Mouse (Mus musculus): ENCODE measurements around the gene Ccng1. TPM values are rescaled to one million over a fixed set of nuclear protein-coding genes. Genes with fewer than 3 reads are reported as not detected.

Ccng1 gene
- total RNA-seq (2021): 100 to 1,000 TPM; 297 to 304 TPM
- long read RNA-seq, experiment 1, transcript Ccng1-201 (6 exons, 3,512 nt): major isoform, 320 of 363 reads
- long read RNA-seq, experiment 1, partial matches to known transcripts: 31 of 363 reads
- long read RNA-seq, experiment 1, other reads (novel, unspliced or antisense): 12 of 363 reads
- long read RNA-seq, experiment 2, transcript Ccng1-201 (6 exons, 3,512 nt): major isoform, 280 of 333 reads
- long read RNA-seq, experiment 2, partial matches to known transcripts: 4 of 333 reads
- long read RNA-seq, experiment 2, other reads (novel, unspliced or antisense): 49 of 333 reads

DNA sequence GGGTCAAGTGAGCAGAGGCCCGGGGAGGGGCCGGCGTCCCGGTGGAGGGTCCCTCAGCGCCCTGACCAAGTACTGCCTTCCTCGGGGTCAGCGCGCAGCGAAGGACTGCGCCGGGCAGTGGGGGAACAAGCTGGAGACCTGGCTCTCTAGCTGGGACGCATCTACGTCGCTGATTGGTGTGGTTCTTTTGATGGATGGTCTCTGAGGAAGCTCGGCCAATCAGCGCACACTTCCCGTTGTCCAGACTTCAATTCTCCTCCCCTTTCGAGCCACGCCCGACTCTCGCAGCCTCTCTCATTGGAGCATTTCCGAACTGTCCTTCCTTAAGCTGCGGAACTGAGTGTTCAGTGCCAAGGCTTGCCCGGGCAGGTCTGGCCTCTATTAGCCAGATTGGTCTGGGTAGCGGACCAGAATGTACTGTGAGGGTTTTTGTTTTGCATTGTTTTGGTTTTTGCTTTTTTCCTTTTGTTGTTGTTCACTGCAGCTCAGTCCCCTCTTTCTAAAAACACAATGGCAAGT is at the start of gene Ccng1:
Gene Ccng1, minus strand, starts transcription at position 203 of the 519 bp plus-strand sequence.
- DNase-seq (ENCODE audit: low spot score in 2 of 2): peak; percentile 68 to 88

DNA sequence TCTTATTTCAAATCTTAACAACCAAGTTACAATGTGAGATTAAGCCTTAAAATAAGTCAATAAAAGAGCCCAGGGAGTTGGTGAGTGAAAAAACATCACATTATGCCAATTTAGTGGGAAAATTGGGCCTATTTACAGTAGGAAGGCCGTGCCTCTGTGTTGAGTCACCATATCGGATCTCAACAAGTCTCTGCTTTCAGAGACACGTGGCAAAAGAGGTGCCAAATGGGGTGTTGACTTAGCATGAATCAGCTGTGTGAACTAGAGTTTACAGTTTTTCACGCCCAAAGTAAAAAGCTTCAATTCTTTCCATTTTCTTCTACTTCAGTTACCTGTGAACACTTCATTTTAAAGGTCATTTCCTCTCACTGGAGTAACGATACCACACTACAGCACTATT is 35.2 kb upstream of the Ccng1 start:
- DNase-seq (ENCODE audit: low spot score in 2 of 2): no peak

DNA sequence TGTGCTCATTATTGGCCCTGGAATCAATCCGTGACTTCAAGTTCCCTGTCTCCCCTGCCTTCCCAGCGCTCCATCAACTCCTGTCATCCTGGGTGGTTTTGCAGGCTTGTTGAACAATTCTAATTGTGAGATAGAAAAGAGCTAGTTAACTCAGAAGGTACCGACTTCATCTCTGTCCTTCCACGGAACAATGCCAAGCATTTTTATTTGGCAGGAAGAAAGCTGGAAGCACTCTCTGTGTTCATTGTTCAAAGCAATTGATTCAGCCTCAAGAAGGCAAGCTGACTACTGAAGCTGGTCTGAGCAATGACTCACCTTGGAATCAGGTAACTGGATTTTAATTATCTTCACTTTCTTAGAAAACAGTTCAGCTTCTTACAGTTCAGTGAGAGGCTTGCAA is 34.6 kb upstream of the Ccng1 start:
- DNase-seq (ENCODE audit: low spot score in 2 of 2): no peak

DNA sequence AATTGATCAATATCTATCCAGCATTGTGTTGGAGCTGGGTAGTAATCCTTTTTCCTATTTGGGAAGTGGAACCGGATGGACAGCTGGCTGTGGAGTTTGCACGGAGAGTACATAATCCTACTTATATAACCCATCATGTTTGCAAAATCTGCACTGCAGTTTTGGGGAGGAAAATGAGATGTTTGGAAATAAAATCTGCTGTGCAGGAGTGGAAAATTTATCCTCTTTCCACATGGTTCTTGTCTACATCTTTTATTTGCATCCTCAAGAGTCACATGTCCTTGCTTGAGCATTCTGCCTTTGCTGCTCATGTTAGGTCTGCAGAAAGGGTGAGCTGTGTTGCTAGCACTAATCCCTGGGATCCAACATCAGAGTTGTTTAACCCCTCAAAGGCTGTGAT is 31.8 kb upstream of the Ccng1 start:
- DNase-seq (ENCODE audit: low spot score in 2 of 2): no peak

DNA sequence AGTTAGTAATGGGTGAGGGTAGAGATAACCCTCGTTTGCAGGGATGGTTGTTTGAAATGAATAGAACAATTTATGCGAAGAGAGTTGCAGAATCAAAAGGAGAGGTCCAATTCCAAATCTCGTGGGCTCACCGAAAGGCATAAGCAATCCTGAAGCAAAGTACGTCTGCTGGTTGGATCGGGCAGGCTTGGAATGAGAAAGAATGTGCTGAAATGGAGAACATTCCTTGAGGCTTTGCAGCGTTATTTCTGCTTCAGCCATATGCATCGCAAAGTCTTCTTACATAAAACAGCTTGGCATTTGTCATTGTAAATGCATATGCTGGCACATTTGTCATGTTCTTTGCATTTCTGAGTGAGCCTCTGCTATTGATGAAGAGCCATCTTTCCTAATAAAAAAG is 29.2 kb upstream of the Ccng1 start:
- no peak for DNase-seq (ENCODE audit: low spot score in 2 of 2)

DNA sequence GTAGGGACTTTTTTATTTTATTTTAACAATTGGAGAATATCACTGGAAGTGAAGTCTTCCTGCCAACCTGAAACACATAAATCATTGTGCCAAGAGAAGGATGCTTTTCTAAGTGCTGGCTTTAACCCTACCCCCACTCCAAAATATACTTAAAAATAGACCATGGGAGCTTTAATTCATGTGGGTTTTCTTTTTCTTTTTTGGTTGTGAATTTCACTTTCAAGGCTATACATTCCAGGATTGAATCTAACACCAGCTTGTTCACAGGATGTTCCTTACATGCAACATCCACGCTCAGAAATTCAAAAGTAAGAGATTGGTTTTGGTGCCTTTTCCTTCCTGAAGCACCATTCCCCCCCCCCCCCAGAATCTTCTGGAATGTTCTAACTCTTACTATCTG is 28.2 kb upstream of the Ccng1 start:
- no peak for DNase-seq (ENCODE audit: low spot score in 2 of 2)

DNA sequence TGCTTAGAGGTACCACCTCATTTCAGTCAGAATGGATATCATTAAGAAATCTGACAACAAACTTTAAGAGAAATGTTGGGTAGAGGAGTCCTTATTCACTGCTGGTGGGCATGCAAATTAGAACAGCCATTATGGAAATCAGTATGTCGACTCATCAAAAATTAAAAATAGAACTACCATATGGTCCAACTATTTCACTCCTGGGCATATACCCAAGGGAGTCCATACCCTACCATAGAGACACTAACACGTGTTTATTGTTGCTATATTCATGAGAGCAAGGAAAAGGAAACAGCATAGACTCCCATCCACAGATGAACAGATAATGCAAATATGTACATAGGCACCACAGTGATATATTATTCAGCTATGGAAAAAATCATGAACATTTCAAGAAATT is 26.7 kb upstream of the Ccng1 start:
- no peak for DNase-seq (ENCODE audit: low spot score in 2 of 2)

DNA sequence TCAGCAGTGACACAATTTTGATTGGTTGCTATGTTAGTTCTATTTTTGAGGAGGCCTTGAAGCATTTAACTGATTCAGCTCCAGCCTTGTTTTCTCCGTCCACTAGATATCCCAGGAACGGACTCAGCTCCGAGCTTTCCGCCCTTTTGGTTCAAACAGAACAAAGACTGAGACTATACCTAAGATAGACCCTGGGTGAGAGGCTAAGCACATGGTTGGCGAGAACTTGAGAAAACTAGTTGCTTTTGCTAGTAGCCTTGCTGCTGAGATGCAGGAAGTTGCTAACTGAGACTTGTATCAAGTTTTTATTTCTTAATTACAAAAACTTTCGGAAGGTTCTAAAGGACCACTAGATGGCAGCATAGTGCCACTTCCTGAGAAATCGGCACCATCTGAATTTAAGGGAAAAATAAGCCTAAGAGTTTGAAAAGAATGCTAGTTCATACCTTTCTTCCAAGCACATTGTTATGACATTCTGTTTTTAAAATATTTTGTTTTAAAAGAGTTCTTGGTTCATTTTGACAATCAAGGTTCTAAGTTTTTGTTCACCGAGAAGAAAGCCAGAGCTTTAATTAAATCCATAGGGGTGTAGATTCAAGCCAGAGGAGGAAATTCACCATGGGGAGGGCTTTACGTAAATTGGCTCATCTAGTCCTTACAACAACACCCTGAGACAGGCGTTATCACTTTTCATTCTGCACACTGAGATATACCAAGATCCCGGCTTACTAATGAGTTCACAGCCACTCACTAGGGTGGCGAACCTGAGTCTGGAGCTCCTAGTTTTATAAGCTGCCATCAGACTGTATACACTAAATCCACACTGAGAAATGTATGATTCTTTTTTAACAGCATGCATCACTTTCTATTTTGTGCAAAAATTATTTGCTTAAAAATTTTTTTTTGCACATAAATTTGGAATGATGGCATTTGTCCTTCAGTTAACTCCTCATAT is 20.5 kb upstream of the Ccng1 start:
- DNase-seq (ENCODE audit: low spot score in 2 of 2): no peak

DNA sequence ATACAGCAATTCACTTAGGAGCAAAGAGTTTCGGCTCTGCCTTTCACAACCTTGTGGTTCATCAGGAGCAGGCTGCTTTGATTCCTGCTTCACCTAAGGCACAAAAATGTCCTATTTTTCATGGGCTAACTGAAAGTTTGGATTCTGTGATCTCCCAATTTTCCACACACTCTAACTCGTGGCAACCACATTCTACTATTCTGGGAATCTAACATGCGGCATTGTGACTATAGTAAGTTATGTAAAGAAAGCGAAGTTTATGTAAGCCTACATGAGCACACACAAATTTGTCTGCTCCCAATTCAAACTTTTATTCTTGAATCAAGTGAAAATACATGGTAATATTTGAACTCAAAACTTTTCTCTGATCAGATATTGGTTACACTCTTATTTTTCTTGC is 9.6 kb upstream of the Ccng1 start:
- DNase-seq (ENCODE audit: low spot score in 2 of 2): no peak

DNA sequence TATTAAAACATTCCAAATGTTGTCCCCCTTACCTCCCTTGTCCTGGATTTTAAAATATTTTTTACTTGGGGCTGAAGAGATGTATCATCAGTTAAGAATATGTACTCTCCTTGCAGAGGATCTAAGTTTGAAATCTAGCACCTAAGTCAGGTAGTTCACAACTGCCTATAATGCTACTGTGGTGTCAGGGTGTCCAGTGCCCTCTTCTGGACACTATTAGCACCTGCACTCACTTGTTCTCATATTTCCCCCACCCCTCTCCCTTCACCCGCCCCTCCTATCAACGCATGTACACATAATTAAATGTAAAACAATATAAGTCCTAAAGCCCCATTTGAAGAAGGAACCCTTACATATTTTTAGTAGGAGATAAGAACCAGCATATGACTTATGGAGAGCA is 8.3 kb upstream of the Ccng1 start:
- DNase-seq (ENCODE audit: low spot score in 2 of 2): no peak

DNA sequence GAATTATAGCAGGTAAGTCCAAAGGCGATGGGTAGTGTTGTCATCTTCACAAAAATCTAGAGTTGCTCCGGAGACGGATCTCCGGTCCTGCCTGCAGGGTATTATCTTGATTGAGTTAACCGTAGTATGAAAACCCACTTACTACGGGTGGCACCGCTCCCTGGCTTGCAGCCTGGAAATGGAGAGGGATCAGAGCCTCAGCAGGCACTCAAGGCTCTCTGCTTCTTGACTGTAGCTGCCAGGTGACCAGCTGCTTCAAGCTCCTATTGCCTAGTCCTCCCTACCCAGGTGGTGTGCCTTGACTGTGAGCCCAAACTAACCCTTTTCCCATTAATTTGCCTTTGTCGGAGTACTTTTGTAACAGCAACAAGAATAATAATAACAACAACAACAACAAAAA is 4.8 kb upstream of the Ccng1 start:
- DNase-seq (ENCODE audit: low spot score in 2 of 2): no peak

DNA sequence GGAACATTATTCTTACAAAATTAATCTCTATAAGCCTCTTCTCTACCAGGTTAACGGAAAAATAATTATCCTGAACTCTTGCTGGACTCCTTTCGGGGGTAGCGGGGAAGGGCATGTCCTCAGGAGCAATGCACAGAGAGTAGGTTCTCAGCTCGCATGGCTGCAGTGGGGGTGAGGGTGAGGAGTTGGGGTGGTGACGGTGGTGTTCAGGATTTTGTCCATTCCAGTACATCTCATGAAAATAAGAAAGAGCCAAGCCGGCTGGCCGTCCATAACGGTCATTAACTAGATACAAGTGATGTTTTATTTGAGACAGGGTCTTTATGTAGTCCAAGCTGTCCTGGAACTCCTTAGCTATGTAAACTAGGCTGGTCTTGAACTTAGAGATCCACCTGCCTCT is 857 bp upstream of the Ccng1 start:
- no peak for DNase-seq (ENCODE audit: low spot score in 2 of 2)

DNA sequence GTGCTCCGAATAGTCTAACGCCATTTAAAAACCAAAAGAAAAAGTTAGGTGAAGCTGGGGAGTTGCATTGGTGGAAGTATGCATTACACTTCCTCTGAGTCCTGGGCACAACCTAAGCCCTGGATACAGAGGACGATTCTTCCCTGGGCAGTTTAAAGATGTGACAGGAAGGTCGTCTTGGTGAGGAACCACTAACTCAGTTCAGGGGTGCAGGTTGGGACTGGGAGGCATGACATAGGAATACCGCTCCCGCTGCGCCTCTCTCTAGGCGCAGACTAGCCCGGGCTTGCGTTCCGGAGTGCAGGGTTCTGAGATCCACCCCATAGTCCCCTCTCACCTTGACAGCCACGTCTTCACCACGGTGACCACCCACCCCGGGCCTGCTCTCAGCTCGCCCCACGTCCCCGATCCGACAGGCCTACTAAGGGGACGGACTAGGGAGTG is 425 bp downstream of the Ccng1 start:
- no peak for DNase-seq (ENCODE audit: low spot score in 2 of 2)

DNA sequence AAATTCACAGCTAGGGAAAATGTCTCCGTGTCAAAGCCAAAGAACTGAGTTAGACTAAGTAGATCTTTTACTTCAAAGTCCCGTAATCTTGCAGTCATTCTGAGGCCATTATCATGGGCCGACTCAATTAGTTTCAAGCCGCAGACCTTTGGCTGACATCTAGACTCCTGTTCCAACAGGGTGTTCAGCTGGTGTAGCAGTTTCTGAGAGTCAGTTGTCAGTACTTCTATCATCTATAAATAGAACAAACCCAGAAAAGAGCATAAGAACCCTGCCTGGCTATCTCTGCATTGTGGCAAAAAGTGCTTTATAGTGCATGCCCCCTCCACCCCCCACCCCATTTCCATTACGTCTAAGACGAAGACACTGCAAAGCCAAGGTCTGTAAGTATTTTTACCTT is 1.3 kb downstream of the Ccng1 start:
- DNase-seq (ENCODE audit: low spot score in 2 of 2): no peak

DNA sequence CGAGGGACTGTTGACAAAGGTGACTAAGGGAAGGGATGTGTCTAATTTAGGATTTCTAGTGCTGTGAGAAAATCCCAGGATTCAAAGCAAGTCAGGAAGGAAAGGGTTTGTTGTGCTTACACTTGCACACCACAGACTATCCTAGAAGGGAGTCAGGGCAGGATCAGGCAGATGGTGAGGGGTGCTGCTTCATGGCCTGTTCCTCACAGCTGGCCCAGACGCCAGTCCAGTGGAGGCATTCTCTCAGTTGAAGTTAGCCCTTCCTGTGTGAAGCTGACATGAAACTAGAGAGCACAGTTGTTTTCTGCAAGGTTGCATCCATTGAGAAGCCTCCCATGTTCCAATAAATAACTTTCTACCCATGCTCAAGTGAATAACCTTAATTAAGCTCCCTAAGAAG is 7.4 kb downstream of the Ccng1 start:
- no peak for DNase-seq (ENCODE audit: low spot score in 2 of 2)

DNA sequence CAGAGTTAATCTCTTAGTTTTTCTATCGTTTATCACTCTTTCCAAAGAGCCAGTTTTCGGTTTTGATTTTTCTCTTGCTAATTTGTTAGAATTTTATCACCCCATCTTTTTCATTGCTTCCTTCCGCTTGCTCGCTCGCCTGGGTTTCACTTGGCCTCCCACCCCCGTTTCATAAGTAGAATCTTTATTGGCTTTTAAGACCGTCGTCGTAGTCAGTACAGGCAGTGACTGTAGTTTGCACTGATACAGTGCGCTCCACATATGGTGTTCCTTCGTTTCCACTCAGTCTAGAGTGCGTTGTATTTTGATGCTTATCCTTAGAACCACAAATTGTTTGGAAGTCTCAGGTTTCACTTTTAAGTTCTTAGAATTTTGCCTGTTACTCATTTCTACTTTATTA is 8.8 kb downstream of the Ccng1 start:
- no peak for DNase-seq (ENCODE audit: low spot score in 2 of 2)

DNA sequence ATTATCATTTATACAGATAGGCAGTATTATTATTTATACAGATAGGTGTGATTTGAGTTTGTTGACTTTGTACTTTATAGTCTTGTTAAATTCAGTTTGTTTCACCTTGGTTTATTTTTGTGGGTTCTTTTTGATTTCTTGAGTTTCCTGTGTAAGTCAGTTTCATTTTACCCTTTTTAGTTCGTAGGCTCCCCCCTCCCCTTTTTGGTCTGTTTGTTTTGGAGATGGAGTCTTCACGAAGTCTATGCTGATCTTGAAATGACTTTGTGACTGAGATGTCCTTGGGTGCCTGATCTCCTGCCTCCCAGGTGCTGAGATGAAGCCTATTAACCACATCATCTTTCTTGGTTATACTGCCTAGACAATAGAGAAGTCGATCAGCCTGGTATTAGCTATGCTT is 10.8 kb downstream of the Ccng1 start:
- DNase-seq (ENCODE audit: low spot score in 2 of 2): no peak

DNA sequence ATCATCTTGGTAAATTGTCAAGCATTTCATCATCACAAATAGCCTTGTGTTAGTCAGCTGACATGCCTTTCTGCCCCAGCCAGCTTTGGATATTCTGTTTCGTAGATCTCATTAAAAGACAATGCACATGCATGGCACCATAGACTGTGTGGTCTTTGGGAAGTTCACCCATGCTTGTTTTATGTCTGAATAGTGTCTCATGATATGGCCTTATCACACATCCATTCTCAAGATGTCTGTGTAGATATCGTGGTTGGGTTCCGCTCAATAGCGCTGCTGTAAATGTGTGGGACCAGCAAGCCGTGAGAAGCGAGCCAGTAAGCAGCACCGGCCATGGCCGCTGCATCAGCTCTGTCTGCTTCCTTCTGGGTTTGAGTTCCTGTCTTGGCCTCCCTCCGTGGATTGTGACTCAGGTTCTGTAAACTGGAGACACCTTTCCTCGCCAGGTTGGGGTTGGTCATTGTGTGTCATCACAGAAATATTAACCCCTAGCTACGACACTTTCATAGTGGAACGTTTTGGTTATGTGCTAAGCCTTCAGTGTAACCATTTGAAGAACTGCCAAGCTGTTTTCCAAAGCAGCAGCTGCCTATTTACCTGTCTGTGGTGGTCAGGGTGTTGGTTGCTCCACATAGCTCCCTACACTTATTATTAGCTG is 13.4 kb downstream of the Ccng1 start:
- no peak for DNase-seq (ENCODE audit: low spot score in 2 of 2)

DNA sequence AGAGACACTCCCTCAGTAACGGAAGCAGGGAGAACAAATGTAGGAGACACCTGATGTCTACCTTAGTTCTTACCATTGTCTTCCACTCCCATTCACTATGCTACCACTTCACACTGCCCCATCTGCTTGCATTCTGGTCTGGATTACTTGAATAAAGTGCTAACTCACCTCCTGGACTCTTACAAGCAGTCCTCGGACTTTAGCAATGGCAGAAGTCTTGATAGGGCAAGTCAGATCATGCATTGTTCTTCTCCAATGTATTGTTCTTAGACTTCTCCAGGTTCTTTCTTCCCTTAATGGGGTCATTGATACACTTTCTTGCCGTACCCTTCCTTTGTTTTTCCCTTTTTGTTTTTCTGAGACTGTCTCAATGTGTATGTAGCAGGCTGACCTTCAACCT is 17.7 kb downstream of the Ccng1 start:
- no peak for DNase-seq (ENCODE audit: low spot score in 2 of 2)

DNA sequence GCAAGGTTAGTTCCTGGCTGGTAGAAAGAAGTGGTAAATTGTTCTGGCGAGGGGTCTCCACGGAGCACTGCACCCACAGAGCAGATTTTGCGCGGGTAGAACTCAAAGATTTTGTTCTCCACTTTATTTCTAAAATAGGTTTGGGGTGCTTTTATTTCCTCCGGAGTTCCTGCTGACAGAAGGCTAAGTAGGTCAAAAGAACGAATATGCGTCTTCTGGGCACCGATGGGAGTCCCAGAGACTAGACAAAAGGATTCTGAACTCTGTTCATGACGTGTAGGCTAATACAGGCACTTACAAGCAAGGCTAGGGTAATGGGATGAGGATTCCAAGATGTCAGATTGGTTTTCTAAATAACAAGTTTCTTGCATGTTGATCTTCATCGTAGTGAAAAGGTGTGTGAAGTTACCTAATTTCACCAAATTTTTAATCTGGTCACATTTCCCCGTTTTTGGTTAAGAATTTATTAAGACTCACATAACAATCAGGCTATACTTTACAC is 20.8 kb downstream of the Ccng1 start:
- no peak for DNase-seq (ENCODE audit: low spot score in 2 of 2)

DNA sequence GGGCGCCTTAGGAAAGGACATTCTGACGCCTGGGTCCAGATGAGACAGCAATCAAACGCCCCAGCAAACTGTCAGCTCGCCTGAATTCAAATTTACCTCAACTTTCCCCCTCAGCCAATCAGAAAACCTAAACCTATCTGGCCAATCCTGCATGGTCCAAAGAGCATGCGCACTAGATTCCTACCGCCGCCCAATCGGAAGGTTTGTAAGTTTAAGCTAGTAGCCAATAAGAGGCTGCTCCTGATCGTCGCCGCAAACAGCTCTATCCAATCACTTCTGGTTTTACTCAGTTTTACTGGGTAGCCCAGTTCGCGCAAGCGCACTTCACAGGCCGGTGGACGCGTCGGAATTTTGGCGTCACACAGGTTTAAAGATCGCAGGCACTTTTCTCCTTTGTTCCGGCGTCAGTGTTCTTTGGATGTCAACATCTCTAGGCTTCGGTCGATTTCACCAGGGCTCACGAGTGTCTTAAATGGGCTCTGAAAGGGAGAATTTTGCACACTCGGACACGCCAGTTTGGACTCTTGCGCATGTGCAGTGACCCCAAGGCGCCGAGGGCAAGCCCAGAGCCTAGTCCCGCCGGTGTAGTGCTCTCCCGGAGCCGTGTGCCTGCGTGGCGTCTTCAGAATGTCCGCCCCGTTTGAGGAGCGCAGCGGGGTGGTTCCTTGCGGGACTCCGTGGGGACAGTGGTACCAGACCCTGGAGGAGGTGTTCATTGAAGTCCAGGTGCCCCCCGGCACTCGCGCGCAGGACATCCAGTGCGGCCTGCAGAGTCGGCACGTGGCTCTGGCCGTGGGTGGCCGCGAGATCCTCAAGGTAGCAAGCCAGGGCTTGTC is 21.6 kb downstream of the Ccng1 start, which contains the start of the genes Hmmr and Nudcd2:
Gene Hmmr, minus strand, starts transcription at position 84 of the 836 bp plus-strand sequence.
Gene Nudcd2, plus strand, starts transcription at position 329 of the 836 bp plus-strand sequence.
- peak; percentile 73 to 90 for DNase-seq (ENCODE audit: low spot score in 2 of 2)

Measured in gastrocnemius, postnatal 4 days (tissue).